Mouse (Mus musculus) kidney, embryonic 16.5 days (tissue): Measurements from ENCODE around the gene Adgrg3. TPM values are rescaled to one million over a fixed set of nuclear protein-coding genes. Genes with fewer than 3 reads are reported as not detected.

ENCODE experiments used
- ATAC-seq: fragments of 200-750 bp; cut with Nextera tagmentation; 2 replicates; pipeline ENCODE4 v1.8.0; 2017; ENCODE audit warnings: moderate TSS enrichment; ENCODE audit not compliant: low FRiP score, low TSS enrichment
- H3K27ac ChIP-seq: fragments of 300-500 bp; sonication (generic); 2 replicates; pipeline ENCODE4 v1.5.1; 2014; ENCODE audit warnings: low read length
- H3K27me3 ChIP-seq: fragments of 300-500 bp; sonication (generic); 2 replicates; pipeline ENCODE4 v1.6.1; 2014; ENCODE audit warnings: low read length, control low read depth, mixed read lengths; ENCODE audit not compliant: insufficient read depth
- H3K36me3 ChIP-seq: fragments of 300-500 bp; sonication (generic); 2 replicates; pipeline ENCODE4 v1.6.1; 2014; ENCODE audit warnings: low read length, control low read depth, mixed read lengths; ENCODE audit not compliant: insufficient read depth
- H3K4me1 ChIP-seq: fragments of 300-500 bp; sonication (generic); 2 replicates; pipeline ENCODE4 v1.6.1; 2014; ENCODE audit warnings: low read length, control low read depth, mixed read lengths; ENCODE audit not compliant: insufficient read depth
- H3K4me2 ChIP-seq: fragments of 300-500 bp; sonication (generic); replicated peaks from 2 replicates; pipeline ENCODE4 v1.6.1; 2014; ENCODE audit warnings: low read depth, low read length
- H3K4me3 ChIP-seq: fragments of 300-500 bp; sonication (generic); 2 replicates; pipeline ENCODE4 v1.5.1; 2014; ENCODE audit warnings: mild to moderate bottlenecking, low read length
- H3K9ac ChIP-seq: fragments of 300-500 bp; sonication (generic); replicated peaks from 2 replicates; pipeline ENCODE4 v1.6.1; 2014; ENCODE audit warnings: low read length
- H3K9me3 ChIP-seq: fragments of 300-500 bp; sonication (generic); 2 replicates; pipeline ENCODE4 v1.6.1; 2016; ENCODE audit warnings: low read length, control low read depth
- WGBS: fragments of 180-500 bp; shearing (Covaris S2); extraction: QIAGEN DNeasy Blood & Tissue Kit; methylation state at CpG from one replicate; pipeline ENCODE4 v1.1.7; 2014; 5-methylcytosine and 5-hydroxymethylcytosine counted together
- polyA plus RNA-seq: library from polyadenylated mRNA; unstranded; fragments of >200 nt; fragmentation: Nextera tagmentation; extraction: Ambion mirVana; gene quantifications from 2 replicates; pipeline ENCODE4 v1.2.1, GENCODE M21; 2015

Gene Adgrg3
- polyA plus RNA-seq, 1 experiment from 2014 or later, result 5.1 TPM

- Histone ChIP-seq H3K9me3 (no peaks in the 10 kb centered on the region), H3K4me1 (no peaks in the 10 kb centered on the region), H3K4me3 (no peak overlapping the region), H3K9ac (no peak overlapping the region), H3K27ac (no peak overlapping the region), H3K27me3 (no peaks in the 10 kb centered on the region), H3K4me2 (no peak overlapping the region), H3K36me3 (no peaks in the 10 kb centered on the region)
- WGBS, result 53% methylated on average over 3 of the region's 3 CpGs
- ATAC-seq, result 0 out of 2 replicates have a peak, but pooled peaks have one; percentile 12
Observed at GRCm38 (mm10) chr8:95067582-95067981, 50.1 kb downstream of the Adgrg3 start.

- Histone ChIP-seq H3K9me3 (no peaks in the 10 kb centered on the region), H3K4me2 (no peak overlapping the region), H3K9ac (no peak overlapping the region), H3K36me3 (no peaks in the 10 kb centered on the region), H3K27me3 (no peaks in the 10 kb centered on the region), H3K27ac (no peak overlapping the region), H3K4me1 (no peaks in the 10 kb centered on the region), H3K4me3 (no peak overlapping the region)
- no peak for ATAC-seq
- WGBS, result 77% methylated on average over 3 of the region's 3 CpGs
Observed at GRCm38 (mm10) chr8:95075504-95075903, 58.0 kb downstream of the Adgrg3 start.

- Histone ChIP-seq H3K9ac (no peak overlapping the region), H3K4me2 (no peak overlapping the region), H3K4me1 (no peaks in the 10 kb centered on the region), H3K27ac (no peak overlapping the region), H3K4me3 (no peak overlapping the region), H3K36me3 (no peaks in the 10 kb centered on the region), H3K9me3 (no peaks in the 10 kb centered on the region), H3K27me3 (no peaks in the 10 kb centered on the region)
- ATAC-seq, result no peak
- WGBS, result 80% methylated on average over 17 of the region's 17 CpGs
Observed at GRCm38 (mm10) chr8:95076151-95076550, 58.7 kb downstream of the Adgrg3 start.

GRCm38 (mm10) chr8:95078055-95078454 is 60.6 kb downstream of the Adgrg3 start:
- H3K4me2 ChIP-seq, result no peak overlapping the region
- no peak overlapping the region for H3K9ac ChIP-seq
- no peak for ATAC-seq
- WGBS, result 81% methylated on average over 3 of the region's 3 CpGs
- H3K27me3 ChIP-seq, result no peaks in the 10 kb centered on the region
- peaks cover 9% of the 10 kb centered on the region for H3K4me1 ChIP-seq
- H3K4me3 ChIP-seq, result no peak overlapping the region
- no peaks in the 10 kb centered on the region for H3K36me3 ChIP-seq
- no peaks in the 10 kb centered on the region for H3K9me3 ChIP-seq
- H3K27ac ChIP-seq, result no peak overlapping the region

- Histone ChIP-seq H3K27ac (no peak overlapping the region), H3K36me3 (0 out of 2 replicates have a peak, but pooled peaks cover 3% of the 10 kb centered on the region), H3K9me3 (no peaks in the 10 kb centered on the region), H3K4me1 (peaks cover 9% of the 10 kb centered on the region), H3K27me3 (no peaks in the 10 kb centered on the region), H3K4me3 (no peak overlapping the region), H3K4me2 (no peak overlapping the region), H3K9ac (no peak overlapping the region)
- WGBS, result 80% methylated on average over 4 of the region's 4 CpGs
- no peak for ATAC-seq
Observed at GRCm38 (mm10) chr8:95079305-95079704, 61.8 kb downstream of the Adgrg3 start.

- WGBS, result under 1% methylated on average over 47 of the region's 47 CpGs
- H3K27me3 ChIP-seq, result no peaks in the 10 kb centered on the region
- 0 out of 2 replicates have a peak, but pooled peaks cover 11% of the 10 kb centered on the region for H3K36me3 ChIP-seq
- H3K4me3 ChIP-seq, result peak within 1 kb of the TSS; percentile 89
- H3K4me2 ChIP-seq, result peak within 1 kb of the TSS; percentile 88
- H3K9me3 ChIP-seq, result no peaks in the 10 kb centered on the region
- peak; percentile 98 for ATAC-seq
- peak within 1 kb of the TSS; percentile 75 for H3K27ac ChIP-seq
- H3K9ac ChIP-seq, result peak within 1 kb of the TSS; percentile 84
- H3K4me1 ChIP-seq, result peaks cover 9% of the 10 kb centered on the region
Observed at GRCm38 (mm10) chr8:95080381-95081341, 63.2 kb downstream of the Adgrg3 start, which contains the start of gene Katnb1. TSS of gene Katnb1 (plus strand) at chr8:95081186.

- WGBS, result 6% methylated on average over 11 of the region's 11 CpGs
- Histone ChIP-seq H3K9ac (peak overlapping the region; percentile 84), H3K27me3 (no peaks in the 10 kb centered on the region), H3K4me2 (peak overlapping the region; percentile 88), H3K4me1 (peaks cover 9% of the 10 kb centered on the region), H3K4me3 (peak overlapping the region; percentile 89), H3K36me3 (0 out of 2 replicates have a peak, but pooled peaks cover 11% of the 10 kb centered on the region), H3K9me3 (no peaks in the 10 kb centered on the region), H3K27ac (peak overlapping the region; percentile 75; the same call in 1 of the 2 replicates)
- ATAC-seq, result no peak
Observed at GRCm38 (mm10) chr8:95081650-95082049, 64.2 kb downstream of the Adgrg3 start.

GRCm38 (mm10) chr8:95084261-95084660 is 66.8 kb downstream of the Adgrg3 start:
- Histone ChIP-seq H3K4me1 (peaks cover 9% of the 10 kb centered on the region), H3K36me3 (peaks cover 22% of the 10 kb centered on the region), H3K27me3 (no peaks in the 10 kb centered on the region), H3K9ac (no peak overlapping the region), H3K4me3 (no peak overlapping the region), H3K9me3 (no peaks in the 10 kb centered on the region), H3K4me2 (no peak overlapping the region), H3K27ac (no peak overlapping the region)
- 91% methylated on average over 4 of the region's 4 CpGs for WGBS
- ATAC-seq, result no peak

- peaks cover 9% of the 10 kb centered on the region for H3K4me1 ChIP-seq
- peaks cover 28% of the 10 kb centered on the region for H3K36me3 ChIP-seq
- no peak overlapping the region for H3K9ac ChIP-seq
- no peaks in the 10 kb centered on the region for H3K27me3 ChIP-seq
- H3K27ac ChIP-seq, result no peak overlapping the region
- no peak overlapping the region for H3K4me2 ChIP-seq
- no peaks in the 10 kb centered on the region for H3K9me3 ChIP-seq
- H3K4me3 ChIP-seq, result no peak overlapping the region
- 81% methylated on average over 10 of the region's 10 CpGs for WGBS
- no peak for ATAC-seq
Observed at GRCm38 (mm10) chr8:95084744-95085431, 67.4 kb downstream of the Adgrg3 start.
